In genomic region chr6:55341688-55342087, GRCm38 (mm10) we compare ENCODE assay signal across 15 mouse cellular contexts. TPM values are rescaled to one million over a fixed set of nuclear protein-coding genes. Genes with fewer than 3 reads are reported as not detected.
DNase-seq lines count a peak whose midpoint lies in the region; ATAC-seq and TF ChIP-seq lines count a peak whose summit lies in the region.
"Had no signal": no experiment of that assay in that cellular context is flagged by ENCODE, and none has a peak within 500 bp of the region (broad histone marks: within the 10 kb centered on the region; RNA-seq: fewer than 3 reads in every experiment).

No protein-coding gene starts in this region.

- no peak overlapping the region for H3K9ac ChIP-seq in heart, embryonic 12.5 days
- no peak overlapping the region for H3K9ac ChIP-seq in intestine, embryonic 16.5 days (ENCODE audit: low read depth, low read length)
- H3K9ac ChIP-seq in lung, postnatal 0 days (replicated peaks; ENCODE audit: low read depth), result no peak overlapping the region
- H3K9ac ChIP-seq: embryonic facial prominence, embryonic 15.5 days; hindbrain, embryonic 14.5 days had no signal

- H3K9me3 ChIP-seq in heart, embryonic 12.5 days (replicated peaks), result no peaks in the 10 kb centered on the region
- H3K9me3 ChIP-seq in intestine, embryonic 16.5 days (ENCODE audit: control insufficient read depth, low read length), result no peaks in the 10 kb centered on the region
- no peaks in the 10 kb centered on the region for H3K9me3 ChIP-seq in lung, postnatal 0 days (ENCODE audit: low read length)
- no peaks in the 10 kb centered on the region for H3K9me3 ChIP-seq in forebrain, embryonic 10.5 days
- H3K9me3 ChIP-seq: embryonic facial prominence, embryonic 15.5 days had no signal

- H3K27me3 ChIP-seq in heart, embryonic 12.5 days (replicated peaks), result peaks cover 20% of the 10 kb centered on the region; the same call in 1 of the 2 replicates
- H3K27me3 ChIP-seq in intestine, embryonic 16.5 days (replicated peaks; ENCODE audit: control insufficient read depth, insufficient read depth, low read length), result no peaks in the 10 kb centered on the region
- H3K27me3 ChIP-seq in lung, postnatal 0 days (replicated peaks; ENCODE audit: insufficient read depth, low read length), result no peaks in the 10 kb centered on the region
- no peaks in the 10 kb centered on the region for H3K27me3 ChIP-seq in forebrain, embryonic 10.5 days (ENCODE audit: poor library complexity, severe bottlenecking)
- H3K27me3 ChIP-seq: embryonic facial prominence, embryonic 15.5 days had no signal

- H3K4me1 ChIP-seq in heart, embryonic 12.5 days (replicated peaks), result peaks cover 60% of the 10 kb centered on the region
- peaks cover 29% of the 10 kb centered on the region for H3K4me1 ChIP-seq in intestine, embryonic 16.5 days (ENCODE audit: control insufficient read depth, insufficient read depth, low read length)
- H3K4me1 ChIP-seq in lung, postnatal 0 days (ENCODE audit: insufficient read depth, low read depth, low read length), result peaks cover 21% of the 10 kb centered on the region
- H3K4me1 ChIP-seq in forebrain, embryonic 10.5 days, result peaks cover 5% of the 10 kb centered on the region

- H3K4me3 ChIP-seq in heart, embryonic 12.5 days, result no peak overlapping the region
- H3K4me3 ChIP-seq in intestine, embryonic 16.5 days (ENCODE audit: low read length), result no peak overlapping the region
- no peak overlapping the region for H3K4me3 ChIP-seq in lung, postnatal 0 days (ENCODE audit: low read depth, low read length)
- H3K4me3 ChIP-seq in forebrain, embryonic 10.5 days, result no peak overlapping the region
- H3K4me3 ChIP-seq: embryonic facial prominence, embryonic 15.5 days; left cerebral cortex, adult 2 months had no signal

- 0 out of 2 replicates have a peak, but pooled peaks have one; percentile 26 for ATAC-seq in heart, embryonic 12.5 days (ENCODE audit: insufficient number of reproducible peaks, low FRiP score)
- ATAC-seq in intestine, embryonic 16.5 days, result peak; percentile 83
- ATAC-seq in lung, postnatal 0 days, result peak; percentile 84
- ATAC-seq: CD4-positive, CD25-positive, alpha-beta regulatory T cell, adult 4 months had no signal

- intact Hi-C loops in left cerebral cortex, postnatal 36 days (cut with DNase I), result no loop called here
- intact Hi-C loops in left cerebral cortex, postnatal 25 days (cut with DNase I), result no loop called here

- TF ChIP-seq CTCF in lung, postnatal 0 days (IDR thresholded peaks at IDR 0.05), result no peak

- H3K27ac ChIP-seq in heart, embryonic 12.5 days (ENCODE audit: poor library complexity, severe bottlenecking), result no peak overlapping the region
- peak overlapping the region; percentile 73 for H3K27ac ChIP-seq in intestine, embryonic 16.5 days (ENCODE audit: low read length)
- peak overlapping the region; percentile 82 for H3K27ac ChIP-seq in lung, postnatal 0 days (ENCODE audit: low read length)
- no peak overlapping the region for H3K27ac ChIP-seq in forebrain, embryonic 10.5 days
- H3K27ac ChIP-seq: embryonic facial prominence, embryonic 15.5 days; hindbrain, embryonic 14.5 days; left cerebral cortex, adult 2 months had no signal

- TF ChIP-seq EP300 in lung, postnatal 0 days (IDR thresholded peaks at IDR 0.05), result peak; percentile 91

- no peak for DNase-seq in heart, adult 18-20 months
- peak; percentile 34 for DNase-seq in 3T3-L1 (ENCODE audit: low read depth, low spot score)
- peak; percentile 89 for DNase-seq in lung, postnatal 0 days (ENCODE audit: low spot score)
- DNase-seq in left cerebral cortex, postnatal 36 days (ENCODE audit: low spot score in 2 of 2), result no peak
- DNase-seq in forebrain, embryonic 10.5 days (ENCODE audit: extremely low spot score, low spot score), result no peak
- no peak for DNase-seq in left cerebral cortex, postnatal 25 days (ENCODE audit: low spot score in 2 of 2)
- DNase-seq: cerebellum, postnatal 25 days; kidney, postnatal 10 days had no signal

- H3K4me2 ChIP-seq in heart, embryonic 12.5 days, result no peak overlapping the region
- no peak overlapping the region for H3K4me2 ChIP-seq in intestine, embryonic 16.5 days (ENCODE audit: low read depth, low read length)
- H3K4me2 ChIP-seq in lung, postnatal 0 days (replicated peaks; ENCODE audit: low read depth, low read length), result peak overlapping the region; percentile 58; the same call in 1 of the 2 replicates
- H3K4me2 ChIP-seq: embryonic facial prominence, embryonic 15.5 days; hindbrain, embryonic 14.5 days had no signal

- 13% methylated on average over 5 of the region's 5 CpGs for WGBS in heart, embryonic 12.5 days
- 25% methylated on average over 5 of the region's 5 CpGs for WGBS in intestine, embryonic 16.5 days
- 14% methylated on average over 5 of the region's 5 CpGs for WGBS in lung, postnatal 0 days
- WGBS in forebrain, embryonic 10.5 days, result 37% methylated on average over 5 of the region's 5 CpGs

- H3K36me3 ChIP-seq in heart, embryonic 12.5 days, result no peaks in the 10 kb centered on the region
- no peaks in the 10 kb centered on the region for H3K36me3 ChIP-seq in intestine, embryonic 16.5 days (ENCODE audit: control insufficient read depth, insufficient read depth, low read length)
- peaks cover 8% of the 10 kb centered on the region; the same call in 1 of the 2 replicates for H3K36me3 ChIP-seq in lung, postnatal 0 days (ENCODE audit: insufficient read depth, low read length)
- no peaks in the 10 kb centered on the region for H3K36me3 ChIP-seq in forebrain, embryonic 10.5 days (replicated peaks)
- H3K36me3 ChIP-seq: embryonic facial prominence, embryonic 15.5 days had no signal

RNA-seq across cellular contexts. Expression of gene Aqp1, which starts 5.5 kb away (rescaled TPM):
- polyA plus RNA-seq in heart, embryonic 12.5 days (2016; fragmentation: Nextera tagmentation; extraction: Ambion mirVana), result 23.0 and 23.5 TPM in 2 replicates
- total RNA-seq in heart, adult 18-20 months (2021), result 100 to 1,000 TPM; 402 to 412 TPM
- 21.8 and 23.2 TPM in 2 replicates for polyA plus RNA-seq in intestine, embryonic 16.5 days (2015; fragmentation: Nextera tagmentation; extraction: Ambion mirVana)
- polyA plus RNA-seq in lung, postnatal 0 days (2015; fragmentation: Nextera tagmentation; extraction: Ambion mirVana), result 514 and 711 TPM in 2 replicates
- under 1 TPM; 0.39 to 0.63 TPM for total RNA-seq in left cerebral cortex, postnatal 36 days (2021)
- polyA plus RNA-seq in forebrain, embryonic 10.5 days (2016; fragmentation: Nextera tagmentation; extraction: Ambion mirVana), result 0.65 and 0.93 TPM in 2 replicates
- total RNA-seq in left cerebral cortex, postnatal 25 days (2021), result 1 to 10 TPM; 1.3 to 2.5 TPM
- polyA plus RNA-seq: CD4-positive, CD25-positive, alpha-beta regulatory T cell, adult 4 months had no signal

RNA-seq across cellular contexts. Expression of gene Ghrhr, which starts 34.4 kb away (rescaled TPM):
- not detected in 2 replicates for polyA plus RNA-seq in heart, embryonic 12.5 days (2016; fragmentation: Nextera tagmentation; extraction: Ambion mirVana)
- not detected for total RNA-seq in heart, adult 18-20 months (2021)
- 0.32 and 0.46 TPM in 2 replicates for polyA plus RNA-seq in intestine, embryonic 16.5 days (2015; fragmentation: Nextera tagmentation; extraction: Ambion mirVana)
- polyA plus RNA-seq in lung, postnatal 0 days (2015; fragmentation: Nextera tagmentation; extraction: Ambion mirVana), result 0.12 TPM in 1 of 2 replicates, not detected in the other
- total RNA-seq in left cerebral cortex, postnatal 36 days (2021), result not detected
- not detected in 2 replicates for polyA plus RNA-seq in forebrain, embryonic 10.5 days (2016; fragmentation: Nextera tagmentation; extraction: Ambion mirVana)
- total RNA-seq in left cerebral cortex, postnatal 25 days (2021), result not detected
- total RNA-seq: left cerebral cortex, adult 2 months had no signal
- polyA plus RNA-seq: CD4-positive, CD25-positive, alpha-beta regulatory T cell, adult 4 months; embryonic facial prominence, embryonic 15.5 days; hindbrain, embryonic 14.5 days; urinary bladder, adult 2 months had no signal

Comparison
In these comparisons a context has a peak if more than half of its experiments do, and no peak if none do; other contexts are left out.
1. ATAC-seq: peak in every context shown above with its lines; median percentile 84 in lung, postnatal 0 days; 83 in intestine, embryonic 16.5 days; 26 in heart, embryonic 12.5 days.
2. H3K27ac ChIP-seq: peak in intestine, embryonic 16.5 days (single experiment) and lung, postnatal 0 days (single experiment); none in heart, embryonic 12.5 days (single experiment) and forebrain, embryonic 10.5 days (single experiment).
3. DNase-seq: peak in 3T3-L1 (single experiment) and lung, postnatal 0 days (single experiment); none in heart, adult 18-20 months (0 of 2), left cerebral cortex, postnatal 36 days (0 of 2), forebrain, embryonic 10.5 days (single experiment) and left cerebral cortex, postnatal 25 days (0 of 2).
4. RNA of gene Aqp1, which starts 5.5 kb away (polyA plus RNA-seq): 514 to 711 TPM in lung, postnatal 0 days; 23.0 to 23.5 TPM in heart, embryonic 12.5 days, 21.8 to 23.2 TPM in intestine, embryonic 16.5 days and 0.65 to 0.93 TPM in forebrain, embryonic 10.5 days; every median in the first group is over 10 times any median in the second.